Mouse (Mus musculus) liver, embryonic 14.5 days (tissue): Measurements from ENCODE around the gene Fut2. TPM values are rescaled to one million over a fixed set of nuclear protein-coding genes. Genes with fewer than 3 reads are reported as not detected.

Source experiments
- ATAC-seq: fragments of 200-750 bp; cut with Nextera tagmentation; 2 replicates; pipeline ENCODE4 v1.8.0; 2017; ENCODE audit warnings: moderate number of reproducible peaks, mild to moderate bottlenecking, moderate library complexity; ENCODE audit not compliant: insufficient read depth
- DNase-seq, 3 experiments: peaks; one replicate each; pipeline ENCODE4 v3.0.0-alpha.2; 2012 to 2013; ENCODE audit warnings: low read depth in 3 of 3, low spot score in 3 of 3
- H3K27ac ChIP-seq: fragments of 300-500 bp; sonication (generic); 2 replicates; pipeline ENCODE4 v1.5.1; 2014; ENCODE audit warnings: moderate library complexity, mild to moderate bottlenecking, control low read depth, inconsistent platforms
- H3K27me3 ChIP-seq: fragments of 300-500 bp; sonication (generic); 2 replicates; pipeline ENCODE4 v1.6.1; 2014; ENCODE audit warnings: mild to moderate bottlenecking, low read length, moderate library complexity; ENCODE audit not compliant: control insufficient read depth, insufficient read depth
- H3K36me3 ChIP-seq: fragments of 300-500 bp; sonication (generic); replicated peaks from 2 replicates; pipeline ENCODE4 v1.6.1; 2014; ENCODE audit warnings: low read depth; ENCODE audit not compliant: control insufficient read depth, insufficient read depth
- H3K4me1 ChIP-seq, 2 experiments: fragments of 200-500 bp in 1 of 2; fragments of 300-500 bp in 1 of 2; sonication (generic) in 1 of 2; replicated peaks; 2 replicates each; pipeline ENCODE4 v1.6.1; 2012 to 2014; ENCODE audit warnings: antibody characterized with exemption in 1 of 2, inconsistent platforms in 1 of 2, low read length in 1 of 2; ENCODE audit not compliant: control insufficient read depth in 2 of 2, insufficient read depth in 2 of 2
- H3K4me2 ChIP-seq: fragments of 300-500 bp; sonication (generic); 2 replicates; pipeline ENCODE4 v1.6.1; 2014; ENCODE audit warnings: low read depth, mild to moderate bottlenecking, control low read depth, moderate library complexity
- H3K4me3 ChIP-seq, 2 experiments: fragments of 200-500 bp in 1 of 2; fragments of 300-500 bp in 1 of 2; sonication (generic) in 1 of 2; 2 replicates each; pipeline ENCODE4 v1.5.1; 2012 to 2014; ENCODE audit warnings: low read depth in 2 of 2, low read length in 2 of 2, mild to moderate bottlenecking in 2 of 2, control low read depth in 1 of 2, inconsistent platforms in 1 of 2, moderate library complexity in 1 of 2; ENCODE audit not compliant: insufficient read depth in 1 of 2
- H3K9ac ChIP-seq: fragments of 300-500 bp; sonication (generic); replicated peaks from 2 replicates; pipeline ENCODE4 v1.6.1; 2014; ENCODE audit warnings: mild to moderate bottlenecking, control low read depth, moderate library complexity
- H3K9me3 ChIP-seq: fragments of 300-500 bp; sonication (generic); 2 replicates; pipeline ENCODE4 v1.6.1; 2016; ENCODE audit warnings: low read length, mixed read lengths; ENCODE audit not compliant: control insufficient read depth
- CTCF ChIP-seq: IDR thresholded peaks from 2 replicates; pipeline ENCODE4 v1.5.1; 2016; ENCODE audit warnings: antibody characterized with exemption, low read depth, control low read depth
- EP300 ChIP-seq: IDR thresholded peaks from 2 replicates; pipeline ENCODE4 v1.6.1; 2016; ENCODE audit warnings: antibody characterized with exemption, low read depth
- WGBS: fragments of 180-500 bp; shearing (Covaris S2); extraction: QIAGEN DNeasy Blood & Tissue Kit; methylation state at CpG from one replicate; pipeline ENCODE4 v1.1.7; 2014; ENCODE audit not compliant: insufficient replicate concordance; 5-methylcytosine and 5-hydroxymethylcytosine counted together
- polyA plus RNA-seq, 2 experiments: library from polyadenylated mRNA; depleted of rRNA in 1 of 2; stranded (reverse) in 1 of 2; unstranded in 1 of 2; fragments of >200 nt; fragmentation: Nextera tagmentation in 1 of 2; extraction: Ambion mirVana in 1 of 2; gene quantifications; 2 replicates each; pipeline versions ENCODE4 v1.2.1 to v1.2.3; 2012 to 2014

The Fut2 gene
- polyA plus RNA-seq, 2 experiments = not detected

DNA sequence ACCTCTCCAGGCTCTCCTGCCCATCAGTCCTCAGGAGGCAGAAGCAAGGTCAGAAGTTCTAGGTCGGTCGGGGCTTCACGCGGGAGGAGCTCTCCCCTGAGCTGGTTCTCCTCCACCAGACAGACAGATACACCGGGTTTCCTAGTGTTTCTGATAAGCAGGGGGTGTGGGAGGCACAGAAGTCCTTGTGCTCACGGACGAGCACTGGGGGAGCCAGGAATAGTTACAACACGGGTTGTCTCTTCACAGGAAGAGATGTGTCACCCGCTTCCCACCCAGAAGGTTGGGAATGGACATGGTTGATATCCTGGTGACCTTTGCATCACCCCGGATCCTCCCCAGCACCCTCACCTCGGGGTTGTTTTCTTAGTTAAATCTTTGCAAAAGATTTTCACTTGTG, 23.6 kb upstream of the Fut2 start:
- no peak overlapping the region for H3K4me3 ChIP-seq
- no peak overlapping the region for H3K9ac ChIP-seq
- H3K36me3 ChIP-seq = no peaks in the 10 kb centered on the region
- ATAC-seq = no peak
- H3K4me2 ChIP-seq = no peak overlapping the region
- H3K9me3 ChIP-seq = no peaks in the 10 kb centered on the region
- no peak overlapping the region for H3K27ac ChIP-seq
- H3K27me3 ChIP-seq = no peaks in the 10 kb centered on the region
- 28% methylated on average over 11 of the region's 11 CpGs for WGBS
- no peaks in the 10 kb centered on the region for H3K4me1 ChIP-seq
- DNase-seq = no peak
- TF ChIP-seq EP300 = no peak
- TF ChIP-seq CTCF = no peak

DNA sequence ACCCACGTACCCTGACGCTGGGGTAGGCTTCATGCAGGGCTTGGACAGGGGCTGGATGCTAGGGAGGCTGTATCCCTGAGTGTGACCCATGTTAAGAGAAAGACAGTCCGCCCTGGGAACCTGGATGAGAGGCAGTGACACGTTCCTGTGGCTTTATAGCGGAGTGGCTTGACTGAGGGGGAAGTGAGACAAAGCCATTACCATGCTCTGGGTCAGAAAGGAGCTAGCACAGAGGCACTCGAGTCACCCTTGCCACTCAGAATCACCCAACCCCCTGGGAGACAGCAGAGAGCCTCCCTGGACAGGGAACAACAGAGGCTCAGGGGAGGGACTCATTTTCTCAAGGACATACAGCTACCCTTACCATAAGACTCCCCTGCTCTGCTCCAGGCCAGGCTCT, 22.9 kb upstream of the Fut2 start:
- no peak for DNase-seq
- Histone ChIP-seq H3K4me2 (no peak overlapping the region), H3K9me3 (no peaks in the 10 kb centered on the region), H3K4me3 (no peak overlapping the region), H3K4me1 (no peaks in the 10 kb centered on the region), H3K36me3 (no peaks in the 10 kb centered on the region), H3K27ac (no peak overlapping the region), H3K27me3 (no peaks in the 10 kb centered on the region), H3K9ac (no peak overlapping the region)
- WGBS = 45% methylated on average over 6 of the region's 6 CpGs
- TF ChIP-seq EP300 (no peak), CTCF (no peak)
- ATAC-seq = no peak

DNA sequence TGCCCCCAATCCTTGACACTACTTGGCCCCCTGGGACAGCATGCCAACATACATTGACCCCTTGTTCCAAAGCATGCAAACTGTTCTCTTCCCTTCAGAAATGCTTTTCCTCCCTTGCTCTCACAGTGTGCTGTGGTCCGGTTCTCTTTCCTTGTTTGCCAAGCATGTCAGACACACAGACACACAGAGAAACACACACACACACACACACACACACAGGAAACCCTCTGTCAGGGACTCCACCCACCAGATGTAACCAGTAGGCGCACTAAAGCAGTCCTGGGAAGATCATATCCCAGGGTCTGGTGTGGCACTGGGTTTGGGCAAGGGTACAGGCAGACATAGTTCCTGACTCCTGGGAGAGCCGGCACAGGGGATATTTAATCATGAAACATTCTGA, 20.6 kb upstream of the Fut2 start:
- peaks cover 3 to 7% of the 10 kb centered on the region in 2 experiments; a peak in 2 of 4 replicates for H3K4me1 ChIP-seq
- TF ChIP-seq CTCF (no peak), EP300 (no peak)
- no peak overlapping the region for H3K4me2 ChIP-seq
- WGBS = 57% methylated on average over 3 of the region's 3 CpGs
- H3K27me3 ChIP-seq = no peaks in the 10 kb centered on the region
- no peak for ATAC-seq
- H3K36me3 ChIP-seq = no peaks in the 10 kb centered on the region
- no peaks in the 10 kb centered on the region for H3K9me3 ChIP-seq
- no peak overlapping the region for H3K4me3 ChIP-seq
- no peak overlapping the region for H3K27ac ChIP-seq
- no peak for DNase-seq
- H3K9ac ChIP-seq = no peak overlapping the region

DNA sequence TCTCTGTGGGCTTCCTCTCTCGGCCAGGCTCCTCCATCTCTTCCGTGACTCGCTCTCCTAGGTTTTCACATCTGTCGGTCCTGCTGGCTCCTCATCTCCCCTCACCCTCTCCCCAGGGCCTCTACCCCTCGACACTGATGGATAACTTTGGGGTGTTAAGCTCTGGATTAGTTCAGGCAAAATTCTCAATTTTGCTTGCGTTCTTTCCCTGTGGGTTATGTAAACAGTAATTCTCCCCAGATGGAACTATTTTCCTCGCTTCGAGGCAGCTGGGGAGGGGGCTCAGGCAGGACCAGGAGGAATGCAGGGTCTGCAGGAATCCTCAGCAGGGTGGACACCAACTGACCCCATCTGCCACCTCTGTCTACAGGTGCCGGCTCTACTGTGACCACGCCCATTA, 19.6 kb upstream of the Fut2 start:
- no peak overlapping the region for H3K4me3 ChIP-seq
- 48% methylated on average over 10 of the region's 10 CpGs for WGBS
- no peak for TF ChIP-seq CTCF
- TF ChIP-seq EP300 = no peak
- DNase-seq (no peak), ATAC-seq (no peak)
- no peak overlapping the region for H3K9ac ChIP-seq
- no peaks in the 10 kb centered on the region for H3K9me3 ChIP-seq
- no peaks in the 10 kb centered on the region for H3K36me3 ChIP-seq
- no peaks in the 10 kb centered on the region for H3K27me3 ChIP-seq
- H3K4me2 ChIP-seq = no peak overlapping the region
- peaks cover 3 to 10% of the 10 kb centered on the region in 2 experiments; a peak in 2 of 4 replicates for H3K4me1 ChIP-seq
- H3K27ac ChIP-seq = no peak overlapping the region

DNA sequence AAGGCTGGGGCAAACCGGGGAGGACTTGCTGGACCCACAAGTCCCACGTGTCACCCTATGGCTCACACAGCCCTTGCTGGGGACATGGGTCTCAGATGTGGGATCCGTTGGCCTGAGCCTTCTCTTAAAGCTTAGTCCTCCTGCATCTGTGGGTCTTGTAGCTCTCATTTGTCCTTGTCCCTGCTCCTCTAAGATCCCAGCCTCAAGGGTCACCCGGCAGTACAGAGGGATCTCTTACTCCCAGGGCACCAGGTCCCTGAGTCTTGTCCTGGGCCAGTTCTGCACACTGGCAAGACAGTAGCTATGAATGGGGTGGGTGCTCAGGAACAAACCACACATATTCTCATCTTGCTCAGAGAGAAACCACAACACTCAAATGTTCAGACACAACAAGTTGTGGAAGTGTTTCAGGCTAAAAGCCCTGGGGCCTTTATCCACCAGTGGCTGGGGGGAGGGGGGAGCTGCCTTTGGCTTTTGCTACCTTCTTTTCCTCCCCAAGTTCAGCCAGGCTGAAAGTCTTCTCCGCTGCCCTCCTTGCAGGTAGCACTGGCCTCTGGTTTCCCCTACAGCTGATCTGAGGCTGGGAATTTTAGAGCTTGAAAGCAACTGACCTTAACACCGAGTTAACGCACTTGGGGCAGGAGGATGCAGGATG, 17.3 kb upstream of the Fut2 start, which contains the start of gene Ntn5:
Gene Ntn5 (plus strand): TSS at position 627 of the 655 bp plus-strand sequence.
- DNase-seq (no peak), ATAC-seq (no peak)
- TF ChIP-seq EP300 (no peak), CTCF (no peak)
- Histone ChIP-seq H3K4me3 (no peak within 1 kb of the TSS), H3K9me3 (no peaks in the 10 kb centered on the region), H3K27ac (no peak within 1 kb of the TSS), H3K36me3 (no peaks in the 10 kb centered on the region), H3K27me3 (no peaks in the 10 kb centered on the region), H3K4me1 (peaks cover 3 to 10% of the 10 kb centered on the region in 2 experiments; a peak in 2 of 4 replicates), H3K9ac (no peak within 1 kb of the TSS), H3K4me2 (no peak within 1 kb of the TSS)
- WGBS = 66% methylated on average over 7 of the region's 7 CpGs
